Mouse (Mus musculus): ENCODE data around the gene Pou1f1. TPM values are rescaled to one million over a fixed set of nuclear protein-coding genes. Genes with fewer than 3 reads are reported as not detected.

Pou1f1 gene
- not detected for total RNA-seq (2022)

DNA sequence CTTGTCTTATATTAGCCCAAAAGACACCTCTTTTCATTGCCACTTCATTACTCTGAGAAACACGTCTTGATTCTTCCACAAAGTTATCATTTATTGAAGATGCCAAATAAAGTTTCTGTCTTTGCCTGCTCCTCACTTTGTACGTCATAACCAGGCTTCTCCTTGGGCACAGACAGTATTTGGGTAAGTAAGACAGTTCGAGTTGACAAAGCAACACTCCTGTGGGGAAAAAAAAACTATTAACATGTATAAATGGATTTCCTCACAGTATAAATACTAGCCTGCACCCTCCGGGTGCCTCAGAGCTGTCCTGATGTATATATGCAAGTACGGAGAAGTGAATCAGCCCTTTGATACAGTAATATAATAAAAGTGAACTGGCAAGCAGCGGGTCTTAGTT is at the start of gene Pou1f1:
Pou1f1 (plus strand) TSS at position 301 of the 400 bp plus-strand sequence.
- DNase-seq (ENCODE audit: low spot score in 2 of 2), result no peak

DNA sequence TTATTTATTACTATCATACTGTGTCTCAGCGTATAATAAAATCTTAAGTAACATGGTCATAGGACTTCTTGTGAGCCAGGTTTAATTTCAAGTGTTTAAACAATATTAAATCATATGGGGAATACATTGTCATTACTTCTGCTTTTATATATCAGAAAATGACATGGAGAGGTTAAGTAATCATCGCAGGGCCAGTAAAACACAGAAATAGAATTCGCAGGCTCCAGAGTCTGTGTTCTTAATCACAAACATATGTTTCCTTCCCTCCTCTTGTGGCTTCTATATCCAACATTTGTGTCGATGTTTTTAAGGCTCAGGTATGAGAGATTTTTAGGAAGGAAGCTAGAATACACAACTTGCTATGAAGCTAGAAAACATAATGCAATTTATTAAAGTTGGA is 49.7 kb upstream of the Pou1f1 start:
- no peak for DNase-seq (ENCODE audit: low spot score in 2 of 2)

DNA sequence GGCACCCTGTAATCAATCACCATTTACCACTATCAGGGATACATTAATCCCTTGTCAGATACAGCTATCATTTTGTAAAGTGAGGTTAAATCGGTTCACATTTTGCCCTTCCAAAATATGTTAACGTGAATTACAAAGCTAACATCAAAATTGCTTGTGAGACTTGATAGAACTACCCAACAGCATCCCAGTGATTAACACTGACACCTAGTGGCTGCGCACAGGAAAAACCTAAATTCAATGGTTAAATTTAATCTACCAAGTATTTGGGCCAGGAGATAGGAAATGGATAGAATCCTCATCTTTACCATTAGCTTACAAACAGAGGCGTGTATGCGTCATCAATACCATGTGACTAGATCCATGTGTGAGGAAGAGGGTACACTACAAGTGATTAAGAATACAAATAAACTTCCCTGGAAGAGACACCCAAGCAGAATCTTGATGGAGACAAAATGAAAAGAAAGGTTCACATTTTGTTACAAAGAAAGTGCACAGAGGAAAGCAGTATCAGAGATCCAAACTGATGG is 47.8 kb upstream of the Pou1f1 start:
- DNase-seq (ENCODE audit: low spot score in 2 of 2), result no peak

DNA sequence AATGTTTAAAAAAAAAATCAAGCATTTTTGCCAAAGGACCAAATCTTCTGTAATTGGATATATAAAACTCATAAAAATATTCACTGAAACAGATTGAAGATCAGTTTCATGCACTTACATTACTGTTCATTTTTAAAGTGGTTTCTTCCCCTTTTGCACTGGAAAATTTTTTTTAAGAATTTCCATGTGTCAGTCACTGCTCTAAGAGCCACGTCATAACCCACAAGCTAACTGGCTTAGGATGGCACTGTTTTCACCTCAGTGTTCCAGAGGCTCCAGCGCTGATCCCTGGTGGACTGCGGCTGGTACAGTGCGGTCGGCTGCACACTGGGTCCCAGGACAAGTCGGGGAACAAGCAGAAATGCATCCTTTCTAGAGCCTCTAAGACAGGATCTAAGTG is 34.6 kb upstream of the Pou1f1 start:
- no peak for DNase-seq (ENCODE audit: low spot score in 2 of 2)

DNA sequence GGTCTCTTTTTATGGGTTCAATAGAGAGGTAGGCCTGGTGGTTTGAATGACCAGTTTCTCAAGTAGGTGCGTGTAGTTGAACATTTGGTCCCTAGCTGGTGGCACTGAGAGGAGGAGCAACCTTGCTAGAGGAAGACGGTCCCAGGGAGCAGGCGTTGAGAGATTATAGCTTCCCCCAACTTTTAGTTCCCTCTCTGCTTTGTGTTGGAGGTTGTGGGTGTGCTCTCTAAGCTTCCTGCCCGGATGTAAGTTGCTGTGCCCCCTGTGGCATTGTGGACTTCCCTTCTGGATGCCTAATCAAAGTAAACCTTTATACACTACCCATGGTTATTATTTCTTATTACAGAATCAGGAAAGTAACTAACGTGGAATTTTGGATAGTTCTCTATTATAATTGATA is 24.3 kb upstream of the Pou1f1 start:
- no peak for DNase-seq (ENCODE audit: low spot score in 2 of 2)

DNA sequence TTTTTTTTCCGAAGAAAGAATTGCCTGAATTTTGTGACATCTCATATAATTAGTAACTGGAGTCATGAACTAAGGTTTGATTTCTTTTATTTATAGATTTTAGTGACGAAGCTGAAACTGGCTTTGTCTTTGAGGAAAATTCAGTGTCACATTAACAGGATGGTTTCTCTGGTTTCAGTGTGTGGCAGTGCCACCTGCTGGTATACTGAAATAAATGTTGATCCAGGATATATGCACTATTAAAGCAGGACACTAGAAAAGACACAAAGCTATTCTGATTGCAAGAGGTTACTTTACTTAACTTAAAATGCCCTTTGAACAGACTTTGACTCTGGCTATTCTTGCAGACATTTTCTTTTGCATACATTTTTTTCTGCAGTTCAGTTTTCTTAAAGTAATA is 23.3 kb upstream of the Pou1f1 start:
- DNase-seq (ENCODE audit: low spot score in 2 of 2), result no peak

DNA sequence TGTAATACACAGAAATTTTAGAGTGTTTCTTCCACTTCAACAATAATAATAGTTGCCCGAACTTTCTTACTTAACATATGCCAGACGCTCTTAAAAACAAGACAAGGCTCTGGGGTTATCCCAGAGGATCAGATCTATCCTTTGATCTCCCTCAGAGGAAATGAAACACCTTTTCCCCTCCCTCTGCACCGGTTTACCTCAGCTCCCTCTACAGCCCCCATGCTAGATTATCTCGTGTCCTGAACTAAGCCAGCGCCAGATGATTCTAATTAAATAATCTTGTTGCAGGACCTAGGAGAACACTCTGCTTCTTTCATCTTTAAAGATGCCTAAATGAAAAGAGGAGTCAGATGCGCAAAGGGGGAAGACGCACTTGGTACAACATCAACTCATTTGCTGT is 6.1 kb upstream of the Pou1f1 start:
- no peak for DNase-seq (ENCODE audit: low spot score in 2 of 2)

DNA sequence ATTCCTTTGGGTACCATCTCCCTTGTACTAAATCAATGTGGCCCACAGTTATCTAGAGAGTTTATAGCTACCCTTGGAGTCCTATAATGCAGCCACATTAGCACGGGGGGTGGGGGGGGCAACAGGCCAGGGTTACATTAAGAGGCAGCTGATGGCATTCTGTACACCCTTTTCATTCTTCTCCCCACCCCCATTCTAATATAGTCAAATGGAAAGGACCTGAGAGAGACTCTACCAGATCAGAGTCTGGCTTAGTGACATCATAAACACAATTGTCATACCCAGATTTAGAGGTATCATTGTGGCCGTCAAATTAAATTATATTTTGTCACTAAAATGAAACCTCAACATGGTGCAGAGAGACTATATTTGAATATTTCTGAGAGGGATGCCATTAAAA is 5.7 kb downstream of the Pou1f1 start:
- no peak for DNase-seq (ENCODE audit: low spot score in 2 of 2)

DNA sequence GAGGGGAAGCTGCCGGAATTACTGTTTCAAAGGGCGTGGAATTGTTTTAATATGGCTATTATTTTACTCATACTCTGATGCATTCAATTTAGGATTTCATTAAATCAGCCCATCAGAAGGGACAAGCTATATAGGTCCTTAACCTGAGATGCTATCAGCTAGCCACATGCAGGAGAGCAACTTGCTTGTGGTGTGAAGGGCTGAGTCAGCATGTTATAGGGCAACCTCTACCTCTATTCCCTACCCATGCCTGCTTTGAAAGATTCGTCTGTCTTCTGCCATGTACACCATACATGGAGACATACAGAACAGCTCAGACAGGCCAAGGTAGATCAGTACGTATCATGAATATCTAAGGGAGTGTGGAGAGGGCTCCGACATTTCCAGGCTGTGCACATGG is 6.4 kb downstream of the Pou1f1 start:
- no peak for DNase-seq (ENCODE audit: low spot score in 2 of 2)

DNA sequence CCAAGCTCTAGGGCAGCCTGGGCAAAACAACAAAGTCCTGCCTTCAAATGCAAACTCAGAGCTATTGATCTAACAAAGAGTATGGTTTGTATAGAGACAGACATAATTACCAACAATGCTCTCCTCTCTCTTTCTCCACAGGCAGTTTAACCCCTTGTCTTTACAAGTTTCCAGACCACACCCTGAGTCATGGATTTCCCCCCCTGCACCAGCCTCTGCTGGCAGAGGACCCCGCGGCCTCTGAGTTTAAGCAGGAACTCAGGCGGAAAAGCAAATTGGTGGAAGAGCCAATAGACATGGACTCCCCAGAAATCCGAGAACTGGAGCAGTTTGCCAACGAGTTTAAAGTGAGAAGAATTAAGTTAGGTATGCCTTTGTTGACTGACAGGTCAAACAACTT is 9.3 kb downstream of the Pou1f1 start:
- DNase-seq (ENCODE audit: low spot score in 2 of 2), result no peak

DNA sequence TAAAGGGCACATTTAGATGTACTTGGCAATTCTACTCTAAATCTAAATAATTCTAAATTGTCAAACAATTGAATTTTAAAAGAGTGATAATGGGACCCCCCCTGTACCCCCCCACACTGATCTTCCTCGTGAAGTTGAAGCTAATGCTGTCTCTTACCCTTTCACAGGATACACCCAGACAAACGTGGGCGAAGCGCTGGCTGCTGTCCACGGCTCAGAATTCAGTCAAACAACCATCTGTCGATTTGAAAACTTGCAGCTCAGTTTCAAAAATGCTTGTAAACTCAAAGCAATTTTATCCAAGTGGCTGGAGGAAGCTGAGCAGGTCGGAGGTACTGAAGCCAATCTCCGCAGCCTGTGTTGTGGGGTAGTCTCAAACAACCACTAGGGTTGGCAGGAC is 11.4 kb downstream of the Pou1f1 start:
- peak; percentile 51 to 69 for DNase-seq (ENCODE audit: low spot score in 2 of 2)

DNA sequence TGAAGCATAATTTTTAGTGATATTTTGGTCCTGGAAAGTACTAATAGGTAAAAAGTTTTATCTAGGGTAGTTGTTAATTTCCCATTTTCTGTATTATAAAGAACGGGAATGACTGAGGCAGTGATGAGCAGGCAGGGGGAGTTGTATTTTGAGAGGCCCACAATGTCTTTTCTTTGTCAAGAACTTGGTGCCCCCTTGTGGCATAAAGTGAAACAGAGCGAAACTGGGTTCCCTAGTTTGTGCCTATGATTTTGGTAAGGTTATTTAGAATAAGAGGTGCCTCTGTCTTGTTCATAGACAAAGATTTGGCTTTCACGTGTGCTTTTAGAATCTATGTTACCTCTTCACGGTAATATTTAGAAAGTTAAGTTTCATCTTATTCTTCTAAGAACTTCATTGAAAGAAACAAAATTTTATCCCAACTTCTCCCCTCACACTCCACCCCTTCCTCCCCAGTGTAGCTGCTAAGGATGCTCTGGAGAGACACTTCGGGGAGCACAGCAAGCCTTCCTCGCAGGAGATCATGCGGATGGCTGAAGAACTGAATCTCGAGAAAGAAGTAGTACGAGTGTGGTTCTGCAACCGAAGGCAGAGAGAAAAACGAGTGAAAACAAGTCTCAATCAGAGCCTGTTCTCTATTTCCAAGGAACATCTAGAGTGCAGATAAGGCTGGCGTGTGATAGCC is 13.1 kb downstream of the Pou1f1 start:
- peak; percentile 16 to 20 for DNase-seq (ENCODE audit: low spot score in 2 of 2)

DNA sequence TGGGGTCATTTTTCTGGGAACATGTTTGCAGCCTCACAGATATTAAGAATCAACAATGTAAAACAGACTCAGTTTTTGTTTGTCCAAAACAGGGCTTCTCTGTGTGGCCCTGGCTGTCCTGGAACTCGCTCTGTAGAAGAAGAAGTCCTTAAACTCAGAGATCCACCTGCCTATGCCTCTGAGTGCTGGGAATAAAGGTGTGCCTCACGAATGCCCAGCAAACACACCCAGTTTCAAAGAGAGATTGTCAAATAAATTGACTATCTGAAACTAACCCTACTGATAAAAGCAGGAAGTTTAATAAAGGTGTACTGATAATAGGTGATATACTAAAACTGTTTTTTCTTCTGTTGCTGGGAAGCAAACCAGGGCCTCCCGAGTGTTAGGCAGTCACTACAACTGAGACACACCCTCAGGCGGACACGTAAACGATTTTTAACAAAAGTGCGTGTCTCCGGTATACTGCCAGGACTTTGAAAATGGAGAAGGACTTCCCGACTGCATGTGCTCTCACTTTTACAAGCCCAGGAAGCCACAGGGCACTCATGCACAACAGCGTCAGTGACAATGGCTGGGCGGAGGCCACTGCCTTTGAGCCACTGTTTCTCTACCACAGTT is 23.5 kb downstream of the Pou1f1 start:
- DNase-seq (ENCODE audit: low spot score in 2 of 2), result no peak

DNA sequence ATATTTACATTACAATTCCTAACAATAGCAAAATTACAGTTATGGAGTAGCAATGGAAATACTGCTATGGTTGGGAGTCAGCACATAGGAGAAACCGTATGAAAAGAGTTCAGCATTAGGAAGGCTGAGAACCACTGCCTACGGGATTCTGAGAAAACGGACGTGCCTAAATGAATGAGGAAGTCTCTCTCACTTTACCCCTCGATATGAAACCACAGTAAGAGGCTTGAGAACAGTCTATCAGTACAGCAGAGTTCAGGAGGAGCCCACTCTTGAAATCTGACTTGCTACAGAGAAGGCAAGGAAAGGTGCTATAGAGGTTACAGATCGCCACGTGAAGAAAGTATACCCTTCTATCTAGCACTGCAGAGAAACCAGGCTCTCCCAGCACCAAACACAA is 28.6 kb downstream of the Pou1f1 start:
- DNase-seq (ENCODE audit: low spot score in 2 of 2), result no peak

DNA sequence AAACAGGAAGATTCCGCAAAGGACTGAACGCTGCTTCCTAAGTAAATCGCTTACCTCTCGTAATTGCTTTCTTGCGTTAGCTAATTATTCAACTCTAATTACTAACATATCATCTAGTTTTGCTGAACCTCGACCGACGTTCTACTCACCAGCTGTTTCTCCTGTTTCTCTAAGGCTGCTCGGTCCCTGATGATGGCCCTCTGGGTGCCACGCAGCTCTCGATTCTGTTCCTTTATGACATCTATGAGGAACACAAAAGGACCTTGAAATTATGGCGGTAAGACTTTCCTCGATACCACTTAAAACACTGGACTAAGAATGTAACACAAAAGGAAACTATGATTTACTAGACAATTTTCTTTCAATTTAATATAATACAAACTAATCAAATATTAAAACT is 30.5 kb downstream of the Pou1f1 start:
- DNase-seq (ENCODE audit: low spot score in 2 of 2), result no peak

DNA sequence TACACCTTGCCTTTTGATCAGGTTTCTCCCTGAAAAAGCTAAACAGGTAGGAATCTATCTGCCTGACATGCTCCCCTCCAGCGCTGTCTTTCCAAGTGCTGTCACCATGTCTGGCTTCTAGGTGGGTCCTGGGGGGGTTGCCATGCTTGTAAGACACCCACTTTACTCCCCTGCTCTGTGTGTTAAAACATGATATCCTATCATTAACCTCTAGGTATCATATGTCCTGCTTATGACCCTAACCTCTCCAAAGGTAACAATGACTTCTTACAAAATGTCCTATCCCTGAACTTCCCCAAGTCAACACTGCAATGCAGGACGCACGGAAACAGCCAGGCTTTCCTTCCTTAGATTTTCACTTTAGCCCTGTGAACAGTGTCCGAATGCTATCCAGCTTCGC is 34.0 kb downstream of the Pou1f1 start:
- no peak for DNase-seq (ENCODE audit: low spot score in 2 of 2)

DNA sequence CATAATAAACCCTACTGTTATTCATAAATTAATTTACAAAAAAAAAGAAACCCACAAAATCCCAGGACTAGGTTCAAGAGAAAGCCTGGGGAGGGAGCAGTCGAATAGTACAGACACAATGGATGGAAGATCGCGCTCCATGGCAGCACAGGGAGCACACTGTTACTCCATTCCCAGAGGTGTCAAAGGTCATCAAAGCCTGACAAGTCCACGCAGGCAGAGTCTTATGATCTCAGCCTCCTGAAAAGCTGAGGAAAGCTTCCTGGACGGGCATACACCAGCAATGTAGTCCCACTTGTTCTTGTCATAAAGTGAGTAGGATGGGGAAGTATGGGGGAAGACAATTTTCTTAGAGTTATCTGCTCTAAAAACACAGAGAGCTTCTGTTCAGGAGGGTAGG is 37.1 kb downstream of the Pou1f1 start:
- DNase-seq (ENCODE audit: low spot score in 2 of 2), result no peak

DNA sequence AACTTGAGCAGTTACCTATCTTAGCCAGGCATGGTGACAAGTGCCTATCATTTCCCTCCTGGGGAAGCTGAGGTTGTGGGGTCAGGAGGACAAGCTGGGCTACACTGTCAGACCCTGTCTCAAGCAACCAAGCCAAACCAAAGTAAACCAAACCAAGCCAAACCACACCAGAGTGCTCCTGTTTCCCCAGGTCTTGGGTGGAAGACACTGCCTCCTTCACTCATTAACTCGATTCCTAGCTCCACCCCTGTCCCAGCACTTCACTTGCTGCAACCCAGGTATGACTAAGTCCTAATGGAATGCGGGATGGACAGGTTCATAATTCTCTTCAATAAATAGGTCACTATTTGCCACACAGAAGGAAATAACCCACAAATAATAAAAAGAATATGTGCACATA is 39.3 kb downstream of the Pou1f1 start:
- DNase-seq (ENCODE audit: low spot score in 2 of 2), result no peak

DNA sequence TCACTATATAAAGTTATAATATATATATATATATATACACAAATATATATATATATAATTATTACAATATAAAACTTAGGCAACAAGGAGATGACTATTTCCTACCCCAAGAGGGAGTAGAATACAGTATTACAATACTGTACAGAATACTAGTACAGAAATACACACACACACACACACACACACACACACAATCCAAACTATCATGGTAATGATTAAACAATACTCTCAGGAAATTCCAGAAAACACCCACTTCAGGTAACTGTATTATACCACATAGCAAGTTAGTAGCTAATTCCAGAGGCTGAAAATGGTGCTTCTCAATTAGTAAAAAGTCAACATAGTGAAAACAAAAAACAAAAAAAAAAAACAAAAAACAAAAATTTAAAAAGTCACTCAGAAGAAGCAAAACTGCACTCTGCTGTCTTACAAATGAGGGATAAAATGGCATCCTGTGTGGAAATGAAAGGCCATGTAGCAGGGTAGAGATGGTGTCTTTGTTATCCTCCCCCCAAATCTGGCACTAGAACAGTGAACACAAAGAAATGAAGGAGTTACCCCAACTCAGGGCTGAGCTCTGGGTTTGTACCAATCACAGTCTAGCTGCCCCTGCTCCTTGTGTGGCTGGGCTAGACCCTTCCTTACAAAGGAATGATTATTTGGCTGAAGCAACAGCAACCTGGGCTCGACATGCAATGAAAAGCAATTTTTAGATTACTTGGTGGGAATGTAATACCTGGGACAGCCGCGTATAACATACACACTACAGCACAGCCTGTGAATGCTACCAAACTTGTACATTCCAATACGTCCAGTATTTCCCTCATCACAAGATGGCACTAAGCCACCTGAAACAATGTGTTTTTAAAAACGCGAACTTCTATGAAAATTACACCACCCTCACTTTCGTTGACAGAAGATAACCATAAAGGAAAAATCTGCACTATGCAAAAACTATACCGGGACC is 41.0 kb downstream of the Pou1f1 start:
- DNase-seq (ENCODE audit: low spot score in 2 of 2), result no peak

DNA sequence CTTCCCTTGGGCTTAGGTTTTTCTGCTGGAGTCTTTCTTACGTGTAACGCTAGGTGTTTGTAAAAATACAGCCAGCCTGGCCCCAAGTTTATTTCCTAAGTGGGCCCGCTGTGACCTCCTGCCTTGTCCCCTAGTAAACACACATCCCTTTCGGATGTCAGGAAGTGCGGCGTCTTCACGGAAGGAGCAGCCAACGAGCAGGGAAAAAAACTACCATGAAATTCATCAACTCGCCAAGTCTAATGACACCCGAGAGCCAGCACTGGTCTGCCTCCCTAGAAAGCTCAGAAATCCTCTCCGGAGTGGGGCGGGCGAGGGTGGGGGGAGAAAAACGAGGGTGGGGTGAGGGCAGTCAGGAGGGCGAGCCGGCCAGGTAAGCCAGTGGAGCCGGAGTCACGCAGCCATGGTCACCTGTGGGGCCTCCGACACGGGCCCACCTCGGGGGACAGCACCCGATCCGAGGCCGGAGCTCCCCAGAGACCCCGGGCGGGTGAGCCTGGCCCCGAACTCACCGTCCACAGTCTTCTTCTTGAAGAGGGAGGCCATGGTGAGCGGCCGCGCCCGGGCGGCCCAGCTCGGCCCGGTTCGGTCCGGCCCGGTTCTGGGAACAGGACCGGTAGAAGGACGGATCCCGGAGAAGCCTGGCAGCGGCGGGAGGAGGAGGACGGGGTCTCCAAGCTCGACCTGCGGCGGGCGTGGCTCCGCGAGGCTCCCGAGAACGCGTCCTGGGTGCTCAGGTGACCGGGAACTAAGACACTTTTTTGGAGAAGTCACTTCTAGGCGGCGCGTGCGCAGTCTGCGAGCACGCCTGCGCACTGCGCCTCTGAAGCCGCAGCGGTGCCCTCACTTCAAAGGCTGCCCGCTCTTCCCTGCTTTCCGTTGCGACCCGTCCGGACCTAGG is 41.9 kb downstream of the Pou1f1 start, which contains the start of gene Chmp2b:
Chmp2b (minus strand) TSS at position 764 of the 901 bp plus-strand sequence.
- peak; percentile 15 to 84 for DNase-seq (ENCODE audit: low spot score in 2 of 2)

DNA sequence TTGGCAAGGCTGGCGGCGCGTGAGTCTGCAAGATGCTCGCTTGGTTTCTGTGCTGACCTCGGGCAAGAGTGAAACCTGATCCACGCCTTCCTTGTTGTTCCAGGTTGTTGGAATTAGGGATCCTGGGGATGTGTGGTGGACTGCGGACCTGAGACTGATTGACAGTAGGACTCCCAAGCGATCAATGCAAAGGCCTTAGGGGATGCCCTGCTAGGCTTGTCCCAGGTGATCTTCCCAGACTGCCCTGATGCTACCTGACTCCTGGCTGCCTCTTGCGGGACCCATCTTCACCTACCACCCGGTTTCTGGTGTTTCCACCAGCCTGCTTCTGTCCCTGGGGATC is 42.5 kb downstream of the Pou1f1 start:
- peak in 1 of 2 experiments; percentile 78 for DNase-seq (ENCODE audit: low spot score in 2 of 2)
